ENCODE assay signal across 9 mouse cellular contexts in the genomic region with DNA sequence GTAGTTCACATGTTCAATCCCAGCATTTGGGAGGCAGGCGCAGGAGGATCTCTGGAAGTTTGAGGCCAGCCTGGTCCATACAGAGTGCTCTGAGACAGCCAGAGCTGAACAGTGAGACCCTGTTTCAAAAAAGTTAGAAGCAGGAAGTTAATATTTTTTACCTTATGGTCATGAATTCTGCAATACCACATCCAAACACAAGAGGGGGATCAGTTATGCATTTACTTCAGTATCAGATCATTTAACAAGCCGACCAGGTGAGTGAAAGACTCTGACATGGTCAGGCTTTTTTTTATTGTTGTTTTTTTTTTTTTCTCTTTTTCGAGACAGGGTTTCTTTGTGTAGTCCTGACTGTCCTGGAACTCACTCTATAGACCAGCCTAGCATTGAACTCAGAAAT. TPM values are rescaled to one million over a fixed set of nuclear protein-coding genes. Genes with fewer than 3 reads are reported as not detected.
DNase-seq lines count a peak whose midpoint lies in the region; ATAC-seq and TF ChIP-seq lines count a peak whose summit lies in the region.
"Had no signal": no experiment of that assay in that cellular context is flagged by ENCODE, and none has a peak within 500 bp of the region (broad histone marks: within the 10 kb centered on the region; RNA-seq: fewer than 3 reads in every experiment).

No protein-coding gene starts in this region.

- peak; percentile 46 for ATAC-seq in megakaryocyte progenitor cell, adult 5-6 weeks (replicated peaks; ENCODE audit: poor library complexity)
- no peak for ATAC-seq in neural tube, embryonic 15.5 days (ENCODE audit: low FRiP score)

- TF ChIP-seq POLR2A in brain, embryonic 14.5 days (IDR thresholded peaks at IDR 0.05; ENCODE audit: borderline replicate concordance, extremely low read depth, insufficient read depth, insufficient read length, poor library complexity, severe bottlenecking), result no peak

- no peak overlapping the region for H3K27ac ChIP-seq in neural tube, embryonic 15.5 days (replicated peaks)
- H3K27ac ChIP-seq: embryonic facial prominence, embryonic 12.5 days had no signal

- no peak overlapping the region for H3K9ac ChIP-seq in neural tube, embryonic 15.5 days (replicated peaks)
- H3K9ac ChIP-seq: embryonic facial prominence, embryonic 12.5 days had no signal

- peak; percentile 54 for DNase-seq in kidney, postnatal 14 days
- no peak for DNase-seq in kidney, postnatal 4 days
- DNase-seq in ES-CJ7 (ENCODE audit: low read depth, low spot score), result peak; percentile 73
- DNase-seq in brain, embryonic 14.5 days (ENCODE audit: low read depth), result peak; percentile 67
- DNase-seq in left cerebral cortex, adult 18-20 months (ENCODE audit: low spot score in 2 of 2), result no peak
- no peak for DNase-seq in urinary bladder, postnatal 14 days (ENCODE audit: low spot score)

- 51% methylated on average over 3 of the region's 3 CpGs for WGBS in neural tube, embryonic 15.5 days

- H3K27me3 ChIP-seq in neural tube, embryonic 15.5 days (replicated peaks), result peaks cover 5% of the 10 kb centered on the region; the same call in 1 of the 2 replicates
- H3K27me3 ChIP-seq: embryonic facial prominence, embryonic 12.5 days had no signal

- TF ChIP-seq CTCF in brain, embryonic 14.5 days (IDR thresholded peaks at IDR 0.05; ENCODE audit: borderline replicate concordance, extremely low read depth, insufficient read depth, insufficient read length), result peak; percentile 13; the same call in 1 of the 2 replicates

- no peak overlapping the region for H3K4me3 ChIP-seq in neural tube, embryonic 15.5 days (replicated peaks)
- H3K4me3 ChIP-seq: embryonic facial prominence, embryonic 12.5 days had no signal

- H3K4me1 ChIP-seq in neural tube, embryonic 15.5 days, result peaks cover 24% of the 10 kb centered on the region

- H3K4me2 ChIP-seq in neural tube, embryonic 15.5 days, result no peak overlapping the region
- H3K4me2 ChIP-seq: embryonic facial prominence, embryonic 12.5 days had no signal

- H3K36me3 ChIP-seq in neural tube, embryonic 15.5 days, result peaks cover 11% of the 10 kb centered on the region

- no peaks in the 10 kb centered on the region for H3K9me3 ChIP-seq in neural tube, embryonic 15.5 days (replicated peaks)
- H3K9me3 ChIP-seq: embryonic facial prominence, embryonic 12.5 days had no signal

RNA-seq across cellular contexts. Expression of gene Rpl6, which starts 2.5 kb away (rescaled TPM):
- polyA plus RNA-seq in brain, embryonic 14.5 days (2012; rRNA removed), result 622 and 680 TPM in 2 replicates
- 2,970 and 3,030 TPM in 2 replicates for total RNA-seq in megakaryocyte progenitor cell, adult 5-6 weeks (2015)
- total RNA-seq in megakaryocyte progenitor cell, adult 5-6 weeks (2017), result 1,387 and 1,567 TPM in 2 replicates
- polyA plus RNA-seq in neural tube, embryonic 15.5 days (2015; fragmentation: Nextera tagmentation; extraction: Ambion mirVana), result 343 and 391 TPM in 2 replicates
- 100 to 1,000 TPM; 457 to 473 TPM for total RNA-seq in left cerebral cortex, adult 18-20 months (2021)

RNA-seq across cellular contexts. Expression of gene Ptpn11, which starts 10.5 kb away (rescaled TPM):
- 41.6 and 58.5 TPM in 2 replicates for polyA plus RNA-seq in brain, embryonic 14.5 days (2012; rRNA removed)
- total RNA-seq in megakaryocyte progenitor cell, adult 5-6 weeks (2015), result 20.8 TPM in 2 replicates
- total RNA-seq in megakaryocyte progenitor cell, adult 5-6 weeks (2017), result 41.5 and 48.1 TPM in 2 replicates
- 18.2 and 20.0 TPM in 2 replicates for polyA plus RNA-seq in neural tube, embryonic 15.5 days (2015; fragmentation: Nextera tagmentation; extraction: Ambion mirVana)
- total RNA-seq in left cerebral cortex, adult 18-20 months (2021), result 100 to 1,000 TPM in 1 of 2 experiments, 10 to 100 TPM in 1; 96.8 to 105 TPM

RNA-seq across cellular contexts. Expression of gene Hectd4, which starts 18.3 kb away (rescaled TPM):
- 60.2 and 75.7 TPM in 2 replicates for polyA plus RNA-seq in brain, embryonic 14.5 days (2012; rRNA removed)
- total RNA-seq in megakaryocyte progenitor cell, adult 5-6 weeks (2015), result 16.2 and 22.8 TPM in 2 replicates
- 6.5 and 9.2 TPM in 2 replicates for total RNA-seq in megakaryocyte progenitor cell, adult 5-6 weeks (2017)
- polyA plus RNA-seq in neural tube, embryonic 15.5 days (2015; fragmentation: Nextera tagmentation; extraction: Ambion mirVana), result 16.4 and 18.0 TPM in 2 replicates
- total RNA-seq in left cerebral cortex, adult 18-20 months (2021), result 100 to 1,000 TPM; 163 to 164 TPM

Comparison
In these comparisons a context has a peak if more than half of its experiments do, and no peak if none do; other contexts are left out.
1. DNase-seq: peak in kidney, postnatal 14 days (single experiment), ES-CJ7 (single experiment) and brain, embryonic 14.5 days (single experiment); none in kidney, postnatal 4 days (0 of 2), left cerebral cortex, adult 18-20 months (0 of 2) and urinary bladder, postnatal 14 days (single experiment).
2. RNA of gene Hectd4, which starts 18.3 kb away (total RNA-seq): 163 to 164 TPM in left cerebral cortex, adult 18-20 months; 6.5 to 22.8 TPM in megakaryocyte progenitor cell, adult 5-6 weeks; every median in the first group is over 4 times any median in the second.